Mouse (Mus musculus) brown adipose tissue, adult 24 weeks (tissue): ENCODE data around the gene Exoc3. TPM values are rescaled to one million over a fixed set of nuclear protein-coding genes. Genes with fewer than 3 reads are reported as not detected.

Source experiments
- H3K27ac ChIP-seq: fragments of 200-500 bp; replicated peaks from 2 replicates; pipeline ENCODE4 v1.5.1; 2012; ENCODE audit warnings: low read depth, mild to moderate bottlenecking, low read length
- H3K4me1 ChIP-seq: fragments of 200-500 bp; 2 replicates; pipeline ENCODE4 v1.6.1; 2012; ENCODE audit warnings: low read length, mixed read lengths; ENCODE audit not compliant: control insufficient read depth, insufficient read depth, insufficient read length
- H3K4me3 ChIP-seq: fragments of 200-500 bp; 2 replicates; pipeline ENCODE4 v1.5.1; 2012; ENCODE audit warnings: low read depth, mild to moderate bottlenecking, low read length, moderate library complexity; ENCODE audit not compliant: insufficient read depth
- polyA plus RNA-seq: library from polyadenylated mRNA; stranded (reverse); fragments of >200 nt; gene quantifications from 2 replicates; pipeline ENCODE4 v1.2.4, GENCODE M21; 2012; ENCODE audit not compliant: missing spikeins, insufficient read depth, insufficient read length

Gene Exoc3
- polyA plus RNA-seq, 1 experiment, result 46.9 TPM

GRCm38 (mm10) chr13:74166348-74167056 lies 42.0 kb downstream of the Exoc3 start:
- Histone ChIP-seq H3K4me1 (no peaks in the 10 kb centered on the region), H3K27ac (no peak overlapping the region), H3K4me3 (peak overlapping the region; percentile 55)

GRCm38 (mm10) chr13:74147327-74147726 lies 61.2 kb downstream of the Exoc3 start:
- Histone ChIP-seq H3K27ac (no peak overlapping the region), H3K4me3 (no peak overlapping the region), H3K4me1 (no peaks in the 10 kb centered on the region)

GRCm38 (mm10) chr13:74145983-74146622 lies 62.4 kb downstream of the Exoc3 start:
- H3K27ac ChIP-seq, result no peak overlapping the region
- H3K4me3 ChIP-seq, result no peak overlapping the region
- no peaks in the 10 kb centered on the region for H3K4me1 ChIP-seq

- Histone ChIP-seq H3K4me1 (no peaks in the 10 kb centered on the region), H3K4me3 (no peak overlapping the region), H3K27ac (no peak overlapping the region)
These were observed 64.2 kb downstream of the Exoc3 start for GRCm38 (mm10) chr13:74144120-74144884.

GRCm38 (mm10) chr13:74143282-74143681 lies 65.2 kb downstream of the Exoc3 start:
- Histone ChIP-seq H3K27ac (no peak overlapping the region), H3K4me3 (no peak overlapping the region), H3K4me1 (no peaks in the 10 kb centered on the region)

- no peaks in the 10 kb centered on the region for H3K4me1 ChIP-seq
- H3K4me3 ChIP-seq, result no peak overlapping the region
- no peak overlapping the region for H3K27ac ChIP-seq
These were observed 67.7 kb downstream of the Exoc3 start for GRCm38 (mm10) chr13:74140793-74141192.

DNA sequence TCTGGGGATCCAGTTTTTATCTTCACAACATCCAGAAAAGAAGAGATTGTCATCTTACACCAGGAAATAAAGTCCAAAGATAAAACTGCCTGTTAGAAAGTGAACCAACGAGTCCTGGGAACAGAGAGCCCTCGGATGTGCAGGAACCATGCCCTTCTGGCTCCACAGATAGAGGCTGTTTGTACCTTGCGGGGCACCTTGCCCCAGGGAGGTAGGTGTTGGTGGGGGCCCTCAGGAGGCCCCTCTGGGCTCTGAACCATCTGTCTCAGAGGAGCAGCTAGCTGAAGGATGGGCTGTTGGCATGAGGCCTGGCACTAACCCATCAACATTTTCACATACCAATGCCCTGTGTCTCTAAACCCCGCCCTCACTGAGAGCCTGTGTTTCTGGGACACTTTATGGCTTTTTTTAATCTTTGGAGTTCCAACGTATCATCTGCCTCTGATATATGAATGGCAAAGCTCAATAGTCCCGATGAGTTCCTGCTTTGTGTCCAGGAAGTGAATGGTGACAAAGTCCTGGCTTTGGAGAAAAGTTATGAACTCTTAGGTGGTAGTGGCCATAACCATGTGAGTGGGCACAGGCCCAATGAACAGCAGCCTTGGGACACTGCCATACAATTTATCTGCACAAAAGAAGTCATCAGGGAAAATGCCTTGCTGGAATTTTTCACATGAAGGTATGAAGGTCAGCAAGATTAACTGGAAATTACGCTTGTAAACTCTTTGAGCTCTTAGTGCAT lies 69.5 kb downstream of the Exoc3 start:
- H3K4me1 ChIP-seq, result no peaks in the 10 kb centered on the region
- no peak overlapping the region for H3K4me3 ChIP-seq
- no peak overlapping the region for H3K27ac ChIP-seq

DNA sequence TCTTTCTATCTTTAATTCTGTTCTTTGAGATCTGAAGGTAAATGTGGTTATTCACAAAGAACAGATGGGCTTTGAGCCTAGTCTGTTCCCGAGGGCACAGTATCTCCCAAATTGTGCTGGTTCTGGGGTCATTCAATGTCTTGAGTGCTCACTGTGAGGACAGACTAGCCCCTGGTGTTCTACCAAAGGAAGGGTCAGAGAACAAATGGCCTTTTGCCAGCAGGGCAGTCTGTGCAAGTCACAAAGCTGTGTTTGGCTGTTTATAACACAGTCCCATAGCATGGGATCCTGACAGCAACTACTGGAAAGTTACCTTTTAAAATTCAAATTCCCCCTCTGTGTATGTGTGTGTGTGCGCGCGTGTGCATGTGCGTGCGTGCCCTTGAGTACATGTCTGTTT lies 78.6 kb downstream of the Exoc3 start:
- no peaks in the 10 kb centered on the region for H3K4me1 ChIP-seq
- no peak overlapping the region for H3K27ac ChIP-seq
- H3K4me3 ChIP-seq, result no peak overlapping the region

- Histone ChIP-seq H3K4me3 (no peak overlapping the region), H3K27ac (no peak overlapping the region), H3K4me1 (no peaks in the 10 kb centered on the region)
These were observed 81.0 kb downstream of the Exoc3 start for GRCm38 (mm10) chr13:74127571-74127970.

DNA sequence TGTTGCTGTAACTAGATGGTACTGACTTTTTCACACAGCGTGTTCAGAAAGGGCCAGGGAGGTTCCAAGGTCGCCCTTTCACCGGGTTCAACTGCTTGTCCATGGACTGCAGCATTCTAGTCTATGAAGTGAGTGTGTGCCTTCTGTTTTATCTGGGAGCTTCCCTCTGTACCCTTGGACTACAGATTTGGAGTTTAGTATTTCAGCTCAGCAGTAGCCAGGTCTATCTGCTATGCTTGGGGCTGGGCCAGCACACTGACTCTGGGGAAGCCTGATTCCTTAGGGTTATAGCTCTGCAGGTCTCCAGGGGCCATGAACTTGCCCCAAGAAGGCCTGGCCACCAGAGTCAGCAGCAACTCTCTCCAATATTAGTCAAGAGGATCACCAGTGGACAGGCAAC lies 85.9 kb downstream of the Exoc3 start:
- no peak overlapping the region for H3K4me3 ChIP-seq

GRCm38 (mm10) chr13:74121795-74122330 lies 86.7 kb downstream of the Exoc3 start:
- Histone ChIP-seq H3K4me1 (no peaks in the 10 kb centered on the region), H3K27ac (no peak overlapping the region), H3K4me3 (no peak overlapping the region; the same call in 1 of the 2 replicates)

More for the DNA sequence above, 85.9 kb downstream of the Exoc3 start:
- Histone ChIP-seq H3K27ac (no peak overlapping the region), H3K4me1 (no peaks in the 10 kb centered on the region)

DNA sequence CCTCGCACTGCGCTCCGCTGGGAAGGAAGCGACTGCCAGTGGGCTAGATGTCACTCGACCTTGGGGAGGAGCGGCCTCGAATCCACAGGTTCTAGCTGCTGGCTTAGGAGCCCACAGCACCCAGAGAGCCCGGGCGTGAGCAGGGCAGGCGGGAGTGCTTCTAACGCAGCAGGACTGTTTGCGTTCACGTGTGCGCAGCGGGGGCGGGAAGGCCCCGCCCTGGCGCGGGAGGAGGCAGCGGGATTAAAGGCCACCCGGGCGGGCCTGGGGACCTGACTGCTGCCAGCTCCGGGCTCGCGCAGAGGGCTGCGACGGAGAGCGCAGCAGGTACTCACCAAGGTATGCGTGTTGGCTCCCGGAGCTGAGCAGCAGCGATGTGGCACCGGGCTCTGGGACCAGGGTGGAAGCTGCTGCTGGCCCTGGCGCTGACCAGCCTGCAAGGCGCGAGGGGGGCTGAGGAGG lies 87.4 kb downstream of the Exoc3 start, which contains the start of gene Slc9a3:
Slc9a3 (plus strand) TSS at position 317 of the 462 bp plus-strand sequence.
- Histone ChIP-seq H3K4me3 (peak within 1 kb of the TSS; percentile 47), H3K4me1 (no peaks in the 10 kb centered on the region), H3K27ac (no peak within 1 kb of the TSS)
